Mouse (Mus musculus): ENCODE measurements around the gene Larp4b.

DNA sequence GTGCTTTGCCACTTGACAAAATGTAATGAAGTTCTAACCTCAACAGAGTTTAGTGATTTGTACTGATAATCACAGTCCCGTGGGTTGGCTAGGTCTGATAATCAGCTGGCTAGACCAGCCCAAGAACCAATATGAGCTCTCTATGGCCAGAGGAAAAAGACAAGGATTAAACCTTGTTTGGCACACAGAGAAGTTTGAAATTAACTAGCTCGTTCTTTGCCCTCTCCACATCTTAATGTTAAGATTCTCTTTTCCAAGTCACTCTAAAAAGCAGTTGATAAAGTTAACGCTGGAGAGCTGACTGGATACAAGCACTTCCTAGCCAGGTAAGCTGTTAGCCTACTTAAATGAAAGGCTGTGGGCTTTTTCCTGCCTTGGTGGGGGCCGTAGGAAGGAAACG is 81.5 kb downstream of the Larp4b start:
- TF ChIP-seq POLR2A (IDR thresholded peaks at IDR 0.05; ENCODE audit: control insufficient read depth, extremely low read depth, insufficient read depth, low read length, poor library complexity) = no peak
- TF ChIP-seq CTCF (IDR thresholded peaks at IDR 0.05; ENCODE audit: borderline replicate concordance, control insufficient read depth, extremely low read depth, insufficient read depth, low read length, poor library complexity) = no peak

Data from thymus, adult 2 months (tissue).